Mouse (Mus musculus) cortical plate, adult 2 months (tissue): Measurements from ENCODE around the gene Celf1.

ENCODE experiments used
- CTCF ChIP-seq: fragments of 200-500 bp; IDR thresholded peaks from 2 replicates; pipeline ENCODE4 v1.5.1; 2011; ENCODE audit warnings: mild to moderate bottlenecking, control low read depth, low read length; ENCODE audit not compliant: insufficient read depth; ENCODE audit errors: extremely low read depth
- POLR2A ChIP-seq: fragments of 200-500 bp; IDR thresholded peaks from 2 replicates; pipeline ENCODE4 v1.6.1; 2011; ENCODE audit warnings: mild to moderate bottlenecking, low read length, control low read depth; ENCODE audit not compliant: insufficient read depth; ENCODE audit errors: extremely low read depth

- TF ChIP-seq CTCF (no peak), POLR2A (no peak)
These were observed 79.7 kb downstream of the Celf1 start for GRCm38 (mm10) chr2:91019911-91020310.
